ENCODE assay signal across 27 mouse cellular contexts in genomic region chr5:147573555-147573954, GRCm38 (mm10).
"Had no signal": no experiment of that assay in that cellular context is flagged by ENCODE, and none has a peak within 500 bp of the region (broad histone marks: within the 10 kb centered on the region; RNA-seq: fewer than 3 reads in every experiment).

No protein-coding gene starts in this region.

- H3K27ac ChIP-seq: embryonic facial prominence, embryonic 10.5 days; embryonic facial prominence, embryonic 12.5 days; embryonic facial prominence, embryonic 13.5 days; embryonic facial prominence, embryonic 15.5 days; forebrain, embryonic 10.5 days; forebrain, embryonic 12.5 days; forebrain, embryonic 13.5 days; forebrain, embryonic 15.5 days; heart, adult 2 months had no signal

- H3K36me3 ChIP-seq: embryonic facial prominence, embryonic 10.5 days; embryonic facial prominence, embryonic 12.5 days; embryonic facial prominence, embryonic 13.5 days; embryonic facial prominence, embryonic 15.5 days; forebrain, embryonic 10.5 days; forebrain, embryonic 12.5 days; forebrain, embryonic 15.5 days had no signal

- H3K9me3 ChIP-seq: embryonic facial prominence, embryonic 10.5 days; embryonic facial prominence, embryonic 12.5 days; embryonic facial prominence, embryonic 13.5 days; embryonic facial prominence, embryonic 15.5 days; forebrain, embryonic 10.5 days; forebrain, embryonic 12.5 days; forebrain, embryonic 13.5 days; forebrain, embryonic 15.5 days had no signal

- H3K9ac ChIP-seq: embryonic facial prominence, embryonic 12.5 days; embryonic facial prominence, embryonic 13.5 days; embryonic facial prominence, embryonic 15.5 days; forebrain, embryonic 12.5 days; forebrain, embryonic 13.5 days; forebrain, embryonic 15.5 days; forebrain, postnatal 0 days had no signal

- H3K27me3 ChIP-seq: embryonic facial prominence, embryonic 12.5 days; embryonic facial prominence, embryonic 13.5 days; embryonic facial prominence, embryonic 15.5 days; forebrain, embryonic 12.5 days; forebrain, embryonic 13.5 days; forebrain, embryonic 15.5 days had no signal

- DNase-seq: cerebellum, adult 9-10 months; cerebellum, adult 9-11 months; cerebellum, postnatal 10 days; cerebellum, postnatal 14 days; cerebellum, postnatal 25 days; cerebellum, postnatal 36 days; embryo, embryonic 11 days; forebrain, postnatal 0 days; gastrocnemius, adult 2 months; gastrocnemius, postnatal 10 days; gastrocnemius, postnatal 14 days; gastrocnemius, postnatal 25 days; gastrocnemius, postnatal 36 days; heart, adult 11 months; heart, adult 18-20 months; heart, adult 2 months had no signal

- ATAC-seq: forebrain, embryonic 13.5 days; forebrain, embryonic 14.5 days; forebrain, embryonic 15.5 days; forebrain, embryonic 16.5 days; forebrain, postnatal 0 days had no signal

- H3K4me2 ChIP-seq: embryonic facial prominence, embryonic 12.5 days; embryonic facial prominence, embryonic 13.5 days; embryonic facial prominence, embryonic 15.5 days; forebrain, embryonic 12.5 days; forebrain, embryonic 13.5 days; forebrain, embryonic 15.5 days had no signal

- H3K4me1 ChIP-seq: embryonic facial prominence, embryonic 12.5 days; embryonic facial prominence, embryonic 13.5 days; embryonic facial prominence, embryonic 15.5 days; forebrain, embryonic 10.5 days; forebrain, embryonic 12.5 days; forebrain, embryonic 13.5 days; forebrain, embryonic 15.5 days had no signal

- H3K4me3 ChIP-seq: embryonic facial prominence, embryonic 10.5 days; embryonic facial prominence, embryonic 12.5 days; embryonic facial prominence, embryonic 13.5 days; embryonic facial prominence, embryonic 15.5 days; erythroblast, embryonic 14.5 days; forebrain, embryonic 10.5 days; forebrain, embryonic 12.5 days; forebrain, embryonic 13.5 days; forebrain, embryonic 15.5 days; gastrocnemius, adult 2 months; heart, adult 2 months had no signal
